Mouse (Mus musculus) midbrain, embryonic 15.5 days (tissue): ENCODE measurements around the gene Cep19. TPM values are rescaled to one million over a fixed set of nuclear protein-coding genes. Genes with fewer than 3 reads are reported as not detected.
A peak's percentile ranks its signal among the peaks of the same experiment; 100 is the strongest.
"Not testable (repeated sequence)": the region's sequence is repeated elsewhere in the genome, so short reads cannot be mapped to it uniquely, and the experiment has no call there.

Experiments used
- ATAC-seq: fragments of 200-750 bp; cut with Nextera tagmentation; replicated peaks from 2 replicates; pipeline ENCODE4 v1.8.0; 2017; ENCODE audit warnings: moderate TSS enrichment
- H3K27ac ChIP-seq: fragments of 300-500 bp; sonication (generic); 2 replicates; pipeline ENCODE4 v1.5.1; 2015; ENCODE audit warnings: mild to moderate bottlenecking, inconsistent platforms
- H3K27me3 ChIP-seq: fragments of 300-500 bp; sonication (generic); replicated peaks from 2 replicates; pipeline ENCODE4 v1.6.1; 2015; ENCODE audit warnings: inconsistent platforms
- H3K36me3 ChIP-seq: fragments of 300-500 bp; sonication (generic); replicated peaks from 2 replicates; pipeline ENCODE4 v1.6.1; 2015; ENCODE audit warnings: inconsistent platforms
- H3K4me1 ChIP-seq: fragments of 300-500 bp; sonication (generic); 2 replicates; pipeline ENCODE4 v1.6.1; 2015; ENCODE audit warnings: inconsistent platforms
- H3K4me2 ChIP-seq: fragments of 300-500 bp; sonication (generic); 2 replicates; pipeline ENCODE4 v1.6.1; 2015; ENCODE audit warnings: inconsistent platforms, mild to moderate bottlenecking, moderate library complexity
- H3K4me3 ChIP-seq: fragments of 300-500 bp; sonication (generic); 2 replicates; pipeline ENCODE4 v1.5.1; 2015; ENCODE audit warnings: mild to moderate bottlenecking, inconsistent platforms
- H3K9ac ChIP-seq: fragments of 300-500 bp; sonication (generic); 2 replicates; pipeline ENCODE4 v1.6.1; 2015; ENCODE audit warnings: mild to moderate bottlenecking, inconsistent platforms
- H3K9me3 ChIP-seq: fragments of 300-500 bp; sonication (generic); 2 replicates; pipeline ENCODE4 v1.6.1; 2016; ENCODE audit warnings: inconsistent platforms
- WGBS: fragments of 180-500 bp; shearing (Covaris S2); methylation state at CpG from one replicate; pipeline ENCODE4 v1.1.7; 2015; ENCODE audit warnings: mixed read lengths; 5-methylcytosine and 5-hydroxymethylcytosine counted together
- polyA plus RNA-seq: library from polyadenylated mRNA; unstranded; fragments of >200 nt; fragmentation: Nextera tagmentation; extraction: Ambion mirVana; gene quantifications from 2 replicates; pipeline ENCODE4 v1.2.1, GENCODE M21; 2015

The Cep19 gene
- polyA plus RNA-seq, 1 experiment from 2014 or later: 43.2 TPM

GRCm38 (mm10) chr16:32078408-32078990 lies 21.1 kb upstream of the Cep19 start:
- H3K9ac ChIP-seq: peak overlapping the region; percentile 93
- no peaks in the 10 kb centered on the region for H3K9me3 ChIP-seq
- peak overlapping the region; percentile 93 for H3K27ac ChIP-seq
- H3K27me3 ChIP-seq: no peaks in the 10 kb centered on the region
- WGBS: 0% methylated on average over 24 of the region's 30 CpGs
- peak overlapping the region; percentile 96 for H3K4me3 ChIP-seq
- no peaks in the 10 kb centered on the region for H3K36me3 ChIP-seq
- peaks cover 27% of the 10 kb centered on the region for H3K4me1 ChIP-seq
- peak overlapping the region; percentile 69 for H3K4me2 ChIP-seq
- no peak for ATAC-seq

- Histone ChIP-seq H3K4me2 (peak within 1 kb of the TSS; percentile 69), H3K9ac (peak within 1 kb of the TSS; percentile 93), H3K4me1 (peaks cover 27% of the 10 kb centered on the region), H3K27me3 (no peaks in the 10 kb centered on the region), H3K4me3 (peak within 1 kb of the TSS; percentile 96), H3K27ac (peak within 1 kb of the TSS; percentile 93), H3K9me3 (no peaks in the 10 kb centered on the region), H3K36me3 (no peaks in the 10 kb centered on the region)
- 0% methylated on average over 35 of the region's 60 CpGs for WGBS
- ATAC-seq: peak; percentile 97
These were observed 20.5 kb upstream of the Cep19 start, which contains the start of gene Pak2 for GRCm38 (mm10) chr16:32078991-32079511. Gene Pak2 (minus strand): TSS chr16:32079342.

- Histone ChIP-seq H3K36me3 (peaks cover 52% of the 10 kb centered on the region), H3K4me3 (no peak overlapping the region), H3K9me3 (no peaks in the 10 kb centered on the region), H3K9ac (no peak overlapping the region), H3K4me1 (no peaks in the 10 kb centered on the region), H3K27me3 (no peaks in the 10 kb centered on the region), H3K4me2 (no peak overlapping the region), H3K27ac (no peak overlapping the region)
- no peak for ATAC-seq
- 92% methylated on average over 17 of the region's 17 CpGs for WGBS
These were observed 11.8 kb upstream of the Cep19 start for GRCm38 (mm10) chr16:32087629-32088443.

- 96% methylated on average over 7 of the region's 7 CpGs for WGBS
- H3K9ac ChIP-seq: no peak overlapping the region
- no peak overlapping the region for H3K4me2 ChIP-seq
- peaks cover 34% of the 10 kb centered on the region for H3K36me3 ChIP-seq
- no peak for ATAC-seq
- H3K27ac ChIP-seq: no peak overlapping the region
- no peaks in the 10 kb centered on the region for H3K4me1 ChIP-seq
- no peak overlapping the region for H3K4me3 ChIP-seq
- H3K27me3 ChIP-seq: no peaks in the 10 kb centered on the region
- no peaks in the 10 kb centered on the region for H3K9me3 ChIP-seq
These were observed 8.1 kb upstream of the Cep19 start for GRCm38 (mm10) chr16:32091466-32091865.

GRCm38 (mm10) chr16:32097757-32098156 lies 1.8 kb upstream of the Cep19 start:
- H3K4me2 ChIP-seq, H3K27me3 ChIP-seq, H3K36me3 ChIP-seq, H3K27ac ChIP-seq, H3K9me3 ChIP-seq, ATAC-seq, H3K4me3 ChIP-seq, H3K9ac ChIP-seq: not testable (repeated sequence)
- 91% methylated on average over 2 of the region's 2 CpGs for WGBS
- H3K4me1 ChIP-seq: peaks cover 21% of the 10 kb centered on the region

GRCm38 (mm10) chr16:32098897-32099637 lies 533 bp upstream of the Cep19 start:
- peak; percentile 80 for ATAC-seq
- Histone ChIP-seq H3K4me3 (peak overlapping the region; percentile 90), H3K4me2 (peak overlapping the region; percentile 66), H3K27ac (peak overlapping the region; percentile 85), H3K9me3 (no peaks in the 10 kb centered on the region), H3K9ac (peak overlapping the region; percentile 77), H3K27me3 (no peaks in the 10 kb centered on the region), H3K36me3 (peaks cover 6% of the 10 kb centered on the region; the same call in 1 of the 2 replicates), H3K4me1 (peaks cover 21% of the 10 kb centered on the region)
- WGBS: 0% methylated on average over 38 of the region's 39 CpGs

GRCm38 (mm10) chr16:32102295-32102694 lies 2.7 kb downstream of the Cep19 start:
- WGBS: 94% methylated on average over 13 of the region's 13 CpGs

GRCm38 (mm10) chr16:32105698-32106097 lies 6.1 kb downstream of the Cep19 start:
- ATAC-seq: no peak
- 92% methylated on average over 1 of the region's 1 CpGs for WGBS
- Histone ChIP-seq H3K27ac (no peak overlapping the region), H3K4me3 (no peak overlapping the region), H3K9ac (no peak overlapping the region), H3K36me3 (peaks cover 26% of the 10 kb centered on the region), H3K27me3 (no peaks in the 10 kb centered on the region), H3K9me3 (no peaks in the 10 kb centered on the region), H3K4me1 (no peaks in the 10 kb centered on the region), H3K4me2 (no peak overlapping the region)

More at GRCm38 (mm10) chr16:32102295-32102694, 2.7 kb downstream of the Cep19 start:
- Histone ChIP-seq H3K9ac (no peak overlapping the region), H3K4me2 (no peak overlapping the region), H3K36me3 (peaks cover 19% of the 10 kb centered on the region; the same call in 1 of the 2 replicates), H3K9me3 (no peaks in the 10 kb centered on the region), H3K27ac (no peak overlapping the region), H3K27me3 (no peaks in the 10 kb centered on the region), H3K4me3 (no peak overlapping the region), H3K4me1 (peaks cover 21% of the 10 kb centered on the region)
- ATAC-seq: no peak

- H3K9ac ChIP-seq: no peak overlapping the region
- no peaks in the 10 kb centered on the region for H3K27me3 ChIP-seq
- no peak overlapping the region for H3K4me3 ChIP-seq
- WGBS: 92% methylated on average over 12 of the region's 12 CpGs
- H3K4me1 ChIP-seq: no peaks in the 10 kb centered on the region
- ATAC-seq: no peak
- peaks cover 25% of the 10 kb centered on the region for H3K36me3 ChIP-seq
- no peak overlapping the region for H3K27ac ChIP-seq
- H3K9me3 ChIP-seq: no peaks in the 10 kb centered on the region
- H3K4me2 ChIP-seq: no peak overlapping the region
These were observed 7.9 kb downstream of the Cep19 start for GRCm38 (mm10) chr16:32107342-32108045.

GRCm38 (mm10) chr16:32108170-32108569 lies 8.6 kb downstream of the Cep19 start:
- 84% methylated on average over 7 of the region's 7 CpGs for WGBS
- Histone ChIP-seq H3K27me3 (no peaks in the 10 kb centered on the region), H3K9me3 (no peaks in the 10 kb centered on the region), H3K27ac (no peak overlapping the region), H3K36me3 (peaks cover 21% of the 10 kb centered on the region), H3K4me1 (no peaks in the 10 kb centered on the region), H3K9ac (no peak overlapping the region), H3K4me3 (no peak overlapping the region), H3K4me2 (no peak overlapping the region)
- no peak for ATAC-seq

GRCm38 (mm10) chr16:32108578-32108977 lies 9.0 kb downstream of the Cep19 start:
- no peak overlapping the region for H3K4me2 ChIP-seq
- peaks cover 21% of the 10 kb centered on the region for H3K36me3 ChIP-seq
- no peak for ATAC-seq
- no peaks in the 10 kb centered on the region for H3K27me3 ChIP-seq
- H3K4me1 ChIP-seq: no peaks in the 10 kb centered on the region
- no peak overlapping the region for H3K9ac ChIP-seq
- no peaks in the 10 kb centered on the region for H3K9me3 ChIP-seq
- no peak overlapping the region for H3K27ac ChIP-seq
- WGBS: 97% methylated on average over 2 of the region's 2 CpGs
- H3K4me3 ChIP-seq: no peak overlapping the region
